Mouse (Mus musculus): ENCODE results near the gene Kcnk7. TPM values are rescaled to one million over a fixed set of nuclear protein-coding genes. Genes with fewer than 3 reads are reported as not detected.
"Not testable (repeated sequence)": the region's sequence is repeated elsewhere in the genome, so short reads cannot be mapped to it uniquely, and the experiment has no call there.

The Kcnk7 gene
- total RNA-seq, 2 experiments from 2014 or later: not detected

- intact Hi-C loops (cut with DNase I): no loop called here
- no peak for TF ChIP-seq CTCF (IDR thresholded peaks at IDR 0.05)
- Histone ChIP-seq H3K27ac (no peak overlapping the region), H3K4me3 (no peak overlapping the region)
- DNase-seq: no peak
Observed at GRCm38 (mm10) chr19:5684985-5685384, 19.2 kb upstream of the Kcnk7 start.

GRCm38 (mm10) chr19:5685431-5685830 lies 18.7 kb upstream of the Kcnk7 start:
- DNase-seq: no peak
- Histone ChIP-seq H3K27ac (no peak overlapping the region), H3K4me3 (no peak overlapping the region)
- TF ChIP-seq CTCF (IDR thresholded peaks at IDR 0.05): no peak
- intact Hi-C loops (cut with DNase I): no loop called here

- intact Hi-C loops (cut with DNase I): no loop called here
- TF ChIP-seq CTCF (IDR thresholded peaks at IDR 0.05): no peak
- DNase-seq: no peak
Observed at GRCm38 (mm10) chr19:5685861-5686260, 18.3 kb upstream of the Kcnk7 start.

GRCm38 (mm10) chr19:5686437-5686836 lies 17.7 kb upstream of the Kcnk7 start:
- intact Hi-C loops (cut with DNase I): no loop called here
- no peak for TF ChIP-seq CTCF (IDR thresholded peaks at IDR 0.05)
- no peak for DNase-seq
- H3K27ac ChIP-seq: no peak overlapping the region
- no peak overlapping the region for H3K4me3 ChIP-seq

More at GRCm38 (mm10) chr19:5685861-5686260, 18.3 kb upstream of the Kcnk7 start:
- Histone ChIP-seq H3K27ac (no peak overlapping the region), H3K4me3 (no peak overlapping the region)

- DNase-seq; H3K4me3 ChIP-seq; H3K27ac ChIP-seq; intact Hi-C loops (cut with DNase I): not testable (repeated sequence)
Observed at GRCm38 (mm10) chr19:5686954-5687353, 17.2 kb upstream of the Kcnk7 start.

- Histone ChIP-seq H3K27ac (peak overlapping the region; percentile 95), H3K4me3 (peak overlapping the region; percentile 82)
- DNase-seq: no peak
- intact Hi-C loops (cut with DNase I): loop anchor here (2.0 kb wide), 1 partner anchor 77 kb away; the partner anchor contains the start of gene Kat5
- TF ChIP-seq CTCF (IDR thresholded peaks at IDR 0.05): no peak
Observed at GRCm38 (mm10) chr19:5687738-5688137, 16.4 kb upstream of the Kcnk7 start.

GRCm38 (mm10) chr19:5688200-5689087 lies 15.7 kb upstream of the Kcnk7 start, which contains the start of the genes Map3k11 and Pcnx3:
Map3k11 (plus strand) TSS chr19:5688742.
Pcnx3 (minus strand) TSS chr19:5688908.
- Histone ChIP-seq H3K4me3 (peak within 1 kb of the TSS; percentile 82), H3K27ac (peak within 1 kb of the TSS; percentile 95)
- peak; percentile 5; the same call in 1 of the 2 replicates for TF ChIP-seq CTCF (IDR thresholded peaks at IDR 0.05)
- DNase-seq: peak; percentile 98
- intact Hi-C loops (cut with DNase I): loop anchor here (2.0 kb wide), 1 partner anchor 78 kb away; the partner anchor contains the start of gene Kat5

- intact Hi-C loops (cut with DNase I): loop anchor here (2.0 kb wide), 1 partner anchor 78 kb away; the partner anchor contains the start of gene Kat5
- H3K27ac ChIP-seq: peak overlapping the region; percentile 95
- no peak for TF ChIP-seq CTCF (IDR thresholded peaks at IDR 0.05)
- DNase-seq: no peak
- H3K4me3 ChIP-seq: peak overlapping the region; percentile 82
Observed at GRCm38 (mm10) chr19:5689088-5689428, 15.1 kb upstream of the Kcnk7 start.

- TF ChIP-seq CTCF (IDR thresholded peaks at IDR 0.05): peak; percentile 11; the same call in 1 of the 2 replicates
- intact Hi-C loops (cut with DNase I): loop anchor here (2.0 kb wide), 2 partner anchors 37 to 79 kb away; partner anchors contain the start of genes Ehbp1l1 and Kat5
- Histone ChIP-seq H3K27ac (peak overlapping the region; percentile 95), H3K4me3 (peak overlapping the region; percentile 82)
- peak; percentile 91 for DNase-seq
Observed at GRCm38 (mm10) chr19:5689565-5690342, 14.4 kb upstream of the Kcnk7 start.

GRCm38 (mm10) chr19:5690343-5690735 lies 13.8 kb upstream of the Kcnk7 start:
- TF ChIP-seq CTCF (IDR thresholded peaks at IDR 0.05): no peak
- H3K27ac ChIP-seq: peak overlapping the region; percentile 95
- intact Hi-C loops (cut with DNase I): loop anchor here (2.0 kb wide), 1 partner anchor 36 kb away; the partner anchor contains the start of gene Ehbp1l1
- peak overlapping the region; percentile 82 for H3K4me3 ChIP-seq
- DNase-seq: peak; percentile 55

- DNase-seq: no peak
- Histone ChIP-seq H3K27ac (peak overlapping the region; percentile 95), H3K4me3 (peak overlapping the region; percentile 82)
- intact Hi-C loops (cut with DNase I): loop anchor here (2.0 kb wide), 1 partner anchor 35 kb away; the partner anchor contains the start of gene Ehbp1l1
- no peak for TF ChIP-seq CTCF (IDR thresholded peaks at IDR 0.05)
Observed at GRCm38 (mm10) chr19:5691601-5692000, 12.6 kb upstream of the Kcnk7 start.

- DNase-seq: peak; percentile 72
- no peak for TF ChIP-seq CTCF (IDR thresholded peaks at IDR 0.05)
- peak overlapping the region; percentile 82 for H3K4me3 ChIP-seq
- intact Hi-C loops (cut with DNase I): no loop called here
- H3K27ac ChIP-seq: peak overlapping the region; percentile 95
Observed at GRCm38 (mm10) chr19:5692086-5692912, 11.9 kb upstream of the Kcnk7 start.
